Mouse (Mus musculus): Measurements from ENCODE around the gene Rdh12.

The Rdh12 gene

DNA sequence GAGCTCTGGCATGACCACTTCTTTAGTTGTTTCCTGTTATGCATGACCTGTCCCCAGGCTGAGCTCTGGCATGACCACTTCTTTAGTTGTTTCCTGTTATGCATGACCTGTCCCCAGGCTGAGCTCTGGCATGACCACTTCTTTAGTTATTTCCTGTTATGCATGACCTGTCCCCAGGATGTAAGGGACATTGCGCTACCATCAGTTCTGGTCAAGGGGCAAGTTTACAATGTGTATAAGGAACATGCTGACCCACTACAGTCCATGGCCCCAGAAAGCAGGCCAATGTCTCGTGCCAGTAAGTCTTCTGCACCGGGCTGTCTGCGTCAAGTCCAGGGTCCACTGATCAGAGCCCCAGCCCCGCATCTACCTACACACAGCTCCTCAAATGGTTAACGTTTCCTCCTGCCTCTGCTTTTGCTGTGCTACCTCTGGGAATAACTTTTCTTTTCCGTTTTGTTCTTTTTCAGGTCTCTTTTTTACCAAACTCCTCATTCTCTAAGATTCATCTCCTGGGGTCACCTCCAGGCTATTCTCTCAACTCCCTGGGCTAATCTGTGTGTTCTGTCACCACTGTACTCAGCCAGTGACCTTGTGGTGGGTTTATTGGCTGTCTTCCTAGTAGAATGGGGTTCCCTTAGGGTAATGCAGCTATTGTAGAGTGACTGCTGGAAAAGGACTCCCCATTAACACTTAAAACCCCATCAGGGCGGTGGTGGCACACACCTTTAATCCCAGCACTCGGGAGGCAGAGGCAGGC lies 44.8 kb downstream of the Rdh12 start:
- no peak for DNase-seq (ENCODE audit: low read depth, low spot score)

DNA sequence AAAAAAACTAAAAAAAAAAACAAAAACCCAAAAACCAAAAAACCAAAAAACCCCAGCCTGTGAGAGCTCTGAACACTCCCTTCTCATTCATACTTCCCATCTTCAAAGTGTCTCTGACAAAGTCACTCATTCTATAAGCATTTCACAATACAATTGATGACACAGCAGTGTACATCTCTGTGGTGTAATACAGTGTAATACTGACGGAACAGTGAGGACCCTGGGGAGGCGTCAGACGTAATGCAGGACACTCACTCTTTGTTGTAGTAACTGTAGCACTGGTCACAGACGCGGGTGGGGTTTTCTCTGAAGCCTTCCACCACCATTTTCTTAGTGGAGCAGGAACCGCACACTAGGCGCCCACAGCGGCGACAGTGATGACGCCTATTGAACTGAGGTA lies 46.3 kb downstream of the Rdh12 start:
- DNase-seq (ENCODE audit: low read depth, low spot score): no peak

DNA sequence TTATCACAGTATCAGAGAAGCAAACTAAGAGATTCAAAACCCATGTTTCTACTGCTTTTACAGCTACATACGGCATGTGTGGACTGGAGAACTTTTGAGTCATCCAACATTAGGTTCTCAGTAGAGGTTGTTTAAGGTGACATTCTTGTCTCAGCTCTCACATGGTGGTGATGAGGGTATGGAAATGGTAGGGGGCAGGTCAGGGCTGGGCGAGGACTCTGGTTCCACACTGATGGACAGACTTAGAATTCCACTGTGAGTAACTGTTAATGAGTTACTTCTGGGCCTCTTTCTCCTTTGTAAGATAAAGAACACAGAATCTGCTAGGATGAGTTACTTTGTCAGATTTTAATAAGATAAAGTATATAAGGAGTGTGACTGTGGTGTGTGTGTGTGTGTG lies 51.4 kb downstream of the Rdh12 start:
- DNase-seq (ENCODE audit: low read depth, low spot score): no peak

DNA sequence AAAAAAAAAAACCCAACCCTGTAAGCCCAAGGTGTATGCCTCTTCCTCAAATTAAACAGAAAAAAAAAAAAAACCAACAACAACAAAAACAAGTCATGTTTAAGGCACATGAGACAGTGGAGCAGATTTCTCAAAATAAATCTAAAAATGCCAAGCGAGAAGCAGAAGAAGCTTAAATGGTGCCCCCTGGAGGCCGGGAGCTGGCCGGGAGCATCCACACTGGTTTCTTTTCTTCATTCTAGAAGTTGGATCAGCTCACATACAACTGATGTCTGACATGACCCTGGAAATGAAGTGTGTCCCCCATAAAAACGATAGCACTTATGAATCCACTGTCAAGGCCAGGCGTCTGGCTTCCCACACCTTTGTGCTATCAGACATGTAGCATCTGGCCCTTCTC lies 52.3 kb downstream of the Rdh12 start:
- DNase-seq (ENCODE audit: low read depth, low spot score): peak; percentile 20

All from ES-CJ7 (cell line).